Mouse (Mus musculus) G1E (cell line): Measurements from ENCODE around the gene Dnm1. TPM values are rescaled to one million over a fixed set of nuclear protein-coding genes. Genes with fewer than 3 reads are reported as not detected.

Source experiments
- ATAC-seq: 2 replicates; pipeline ENCODE4 v1.8.0; 2016; ENCODE audit warnings: mild to moderate bottlenecking; ENCODE audit not compliant: insufficient number of reproducible peaks, poor library complexity, low FRiP score, severe bottlenecking; ENCODE audit errors: extremely low read depth
- DNase-seq: peaks from one replicate; pipeline ENCODE4 v3.0.0; 2012; ENCODE audit warnings: low spot score
- H3K27me3 ChIP-seq: 2 replicates; pipeline ENCODE4 v1.6.1; 2012; ENCODE audit warnings: mild to moderate bottlenecking, low read length, inconsistent platforms; ENCODE audit not compliant: insufficient read depth
- H3K36me3 ChIP-seq: replicated peaks from 2 replicates; pipeline ENCODE3; 2012; ENCODE audit warnings: mild to moderate bottlenecking, inconsistent platforms
- H3K4me1 ChIP-seq: 2 replicates; pipeline ENCODE4 v1.6.1; 2012; ENCODE audit warnings: low read depth, low read length, inconsistent platforms, mixed read lengths; ENCODE audit not compliant: insufficient read depth
- H3K4me3 ChIP-seq: 2 replicates; pipeline ENCODE4 v1.5.1; 2012; ENCODE audit warnings: low read depth, mild to moderate bottlenecking, inconsistent platforms, low read length, moderate library complexity, mixed read lengths
- H3K9me3 ChIP-seq: replicated peaks from 2 replicates; pipeline ENCODE4 v1.6.1; 2012; ENCODE audit warnings: inconsistent platforms
- CTCF ChIP-seq: IDR thresholded peaks from 2 replicates; pipeline ENCODE4 v1.5.1; 2012; ENCODE audit warnings: low read depth, low read length, inconsistent platforms, mixed read lengths
- GATA1 ChIP-seq: IDR thresholded peaks from 2 replicates; pipeline ENCODE4 v1.6.1; 2012; ENCODE audit warnings: borderline replicate concordance, low read length, inconsistent platforms, mixed read lengths
- GATA2 ChIP-seq: IDR thresholded peaks from 2 replicates; pipeline ENCODE4 v1.6.1; 2012; ENCODE audit warnings: low read depth, low read length, inconsistent platforms, borderline replicate concordance
- POLR2AphosphoS5 ChIP-seq: IDR thresholded peaks from 2 replicates; pipeline ENCODE4 v1.6.1; 2012; ENCODE audit warnings: low read depth, low read length, inconsistent platforms; ENCODE audit not compliant: insufficient replicate concordance
- TAL1 ChIP-seq: conservative IDR thresholded peaks from 2 replicates; pipeline ENCODE4 v1.6.1; 2012; ENCODE audit warnings: low read depth, low read length, inconsistent platforms, mixed read lengths
- polyA plus RNA-seq: library from polyadenylated mRNA; stranded (reverse); fragments of >175 nt; gene quantifications from 2 replicates; pipeline ENCODE4 v1.2.3, GENCODE M21; 2012
- total RNA-seq, 2 experiments: library from RNA; stranded (forward) in 1 of 2; stranded (reverse) in 1 of 2; fragments of 200-1000 nt in 1 of 2; fragments of >200 nt in 1 of 2; fragmentation: Nextera tagmentation in 1 of 2; gene quantifications; 2 replicates each; pipeline ENCODE4 v1.2.3; 2014 to 2017

Dnm1 gene
- total and polyA plus RNA-seq, 3 experiments, result 0.05 to 0.14 TPM; not detected in 1

DNA sequence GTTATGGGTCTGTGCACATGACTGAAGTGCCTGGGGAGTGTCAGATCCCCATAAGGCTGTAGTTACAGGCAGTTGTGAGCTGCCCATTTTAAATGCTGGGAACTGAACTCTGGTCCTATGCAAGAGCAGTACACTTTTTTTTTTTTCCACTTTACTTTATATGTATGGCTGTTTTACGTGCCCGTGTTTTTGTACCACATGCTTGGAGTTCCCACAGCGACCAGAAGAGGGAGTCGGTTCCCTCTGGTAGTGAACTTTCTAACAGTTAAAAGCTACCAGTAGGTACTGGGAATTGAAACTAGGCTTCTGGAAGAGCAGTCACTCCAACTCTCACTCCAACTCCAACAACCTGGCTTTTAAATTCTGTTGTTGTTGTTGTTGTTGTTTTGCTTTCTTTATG lies 92.5 kb downstream of the Dnm1 start:
- ATAC-seq (no peak), DNase-seq (no peak)
- Histone ChIP-seq H3K27me3 (peaks cover 10% of the 10 kb centered on the region), H3K36me3 (peaks cover 34% of the 10 kb centered on the region), H3K4me1 (peaks cover 30% of the 10 kb centered on the region), H3K9me3 (no peaks in the 10 kb centered on the region), H3K4me3 (no peak overlapping the region; the same call in 1 of the 2 replicates)
- no peak for TF ChIP-seq GATA1
- TF ChIP-seq CTCF, result peak; percentile 54; the same call in 1 of the 2 replicates

DNA sequence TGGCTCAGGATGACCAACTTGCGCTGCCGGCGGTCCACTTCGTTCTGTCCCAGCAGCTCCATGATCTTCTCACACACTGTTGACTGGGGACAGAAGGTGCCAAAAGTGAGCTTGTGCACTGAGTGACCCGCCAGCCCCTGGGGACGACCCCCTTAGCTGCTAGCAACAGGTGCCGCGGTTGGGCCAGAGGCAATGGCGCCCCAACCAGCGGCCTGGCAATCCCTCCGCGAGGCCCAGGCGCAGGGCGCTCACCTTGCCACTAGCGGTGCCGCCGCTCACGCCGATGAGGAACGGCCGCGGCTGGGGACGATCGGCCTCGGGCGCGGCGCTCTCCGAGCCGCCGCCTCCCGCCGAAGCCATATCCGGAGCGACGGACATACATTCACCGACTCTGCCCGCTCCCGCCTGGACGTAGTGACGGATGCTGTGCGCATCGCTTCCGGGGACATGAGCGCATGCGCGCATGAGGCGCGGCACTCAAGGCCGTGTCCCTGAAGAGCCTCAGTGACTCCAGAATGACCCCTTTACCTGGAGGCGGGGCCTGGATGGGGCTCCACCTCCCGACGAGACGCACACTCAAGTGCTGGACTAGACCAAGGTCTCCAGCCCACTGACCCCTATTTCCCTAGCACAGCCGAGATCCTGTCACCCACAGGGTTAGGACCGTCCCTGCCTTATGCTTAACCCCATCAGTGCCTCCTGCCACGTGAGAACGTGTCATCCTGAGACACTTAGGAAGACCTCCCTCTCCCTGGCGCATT lies 93.3 kb downstream of the Dnm1 start, which contains the start of gene Uck1:
Gene Uck1 (minus strand): TSS at position 503 of the 761 bp plus-strand sequence.
- TF ChIP-seq TAL1 (no peak), GATA1 (no peak), CTCF (no peak), POLR2AphosphoS5 (no peak), GATA2 (no peak)
- peak; percentile 97 for DNase-seq
- H3K36me3 ChIP-seq, result peaks cover 35% of the 10 kb centered on the region
- peak; percentile 87 for ATAC-seq
- H3K4me3 ChIP-seq, result peak within 1 kb of the TSS; percentile 96
- no peaks in the 10 kb centered on the region for H3K9me3 ChIP-seq
- H3K4me1 ChIP-seq, result peaks cover 30% of the 10 kb centered on the region
- H3K27me3 ChIP-seq, result peaks cover 8% of the 10 kb centered on the region; the same call in 1 of the 2 replicates

DNA sequence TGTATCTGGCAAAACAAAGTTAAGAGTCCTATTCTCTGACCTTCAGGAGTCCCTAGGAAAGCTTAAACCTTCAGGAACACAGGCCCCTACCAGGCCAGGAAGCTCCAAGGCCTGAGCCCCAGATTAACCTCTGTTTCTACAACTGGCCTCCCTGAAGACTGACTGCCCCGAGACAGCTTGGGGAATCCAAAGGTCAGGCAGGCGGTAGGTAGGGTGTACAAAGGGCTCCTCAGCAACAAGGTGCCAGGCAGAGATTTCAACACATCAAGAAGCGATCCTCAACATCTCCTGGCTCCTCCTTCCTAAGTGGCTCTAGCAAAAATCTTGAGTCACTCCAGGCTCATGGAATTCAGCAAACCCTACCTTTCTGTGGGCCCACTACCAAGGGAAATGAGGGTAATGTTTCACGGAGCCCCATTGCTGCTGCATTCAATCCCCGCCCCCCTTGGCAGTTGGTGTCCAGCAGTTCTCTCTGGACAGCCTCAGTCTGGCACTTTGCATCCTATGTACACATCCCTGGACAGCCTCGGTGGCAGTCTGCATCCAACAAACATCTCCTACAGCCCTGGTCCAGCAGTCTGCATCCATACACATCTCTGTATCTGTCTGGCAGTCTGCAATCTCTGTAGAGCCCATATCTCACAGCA lies 94.1 kb downstream of the Dnm1 start:
- H3K4me3 ChIP-seq, result peak overlapping the region; percentile 96
- ATAC-seq (no peak), DNase-seq (no peak)
- peaks cover 43% of the 10 kb centered on the region for H3K36me3 ChIP-seq
- TF ChIP-seq CTCF (no peak), GATA2 (no peak), POLR2AphosphoS5 (no peak), TAL1 (no peak), GATA1 (no peak)
- peaks cover 30% of the 10 kb centered on the region for H3K4me1 ChIP-seq
- no peaks in the 10 kb centered on the region for H3K9me3 ChIP-seq
- H3K27me3 ChIP-seq, result peaks cover 6% of the 10 kb centered on the region; the same call in 1 of the 2 replicates

Other genes starting within 250 kb of the Dnm1 start
- gene Prrc2b, start 202.3 kb downstream of the Dnm1 start, total RNA-seq (2014; fragmentation: Nextera tagmentation), result 147 and 160 TPM in 2 replicates
- 16.0 and 17.1 TPM in 2 replicates for gene Prrc2b, start 202.3 kb downstream of the Dnm1 start, total RNA-seq (2017)
- 90.5 and 103 TPM in 2 replicates for gene Prrc2b, start 202.3 kb downstream of the Dnm1 start, polyA plus RNA-seq
- gene Pomt1, start 116.7 kb downstream of the Dnm1 start, total RNA-seq (2014; fragmentation: Nextera tagmentation), result 25.8 and 31.8 TPM in 2 replicates
- 15.0 and 17.7 TPM in 2 replicates for gene Pomt1, start 116.7 kb downstream of the Dnm1 start, total RNA-seq (2017)
- gene Pomt1, start 116.7 kb downstream of the Dnm1 start, polyA plus RNA-seq, result 12.3 and 12.8 TPM in 2 replicates
- 26.1 and 50.0 TPM in 2 replicates for gene Uck1, start 93.2 kb downstream of the Dnm1 start, total RNA-seq (2014; fragmentation: Nextera tagmentation)
- 41.7 and 42.5 TPM in 2 replicates for gene Uck1, start 93.2 kb downstream of the Dnm1 start, total RNA-seq (2017)
- gene Uck1, start 93.2 kb downstream of the Dnm1 start, polyA plus RNA-seq, result 53.2 and 56.1 TPM in 2 replicates
- gene Golga2, start 66.0 kb downstream of the Dnm1 start, total RNA-seq (2014; fragmentation: Nextera tagmentation), result 19.5 and 24.5 TPM in 2 replicates
- gene Golga2, start 66.0 kb downstream of the Dnm1 start, total RNA-seq (2017), result 35.2 and 35.6 TPM in 2 replicates
- gene Golga2, start 66.0 kb downstream of the Dnm1 start, polyA plus RNA-seq, result 20.8 and 24.3 TPM in 2 replicates
- gene Swi5, start 65.3 kb downstream of the Dnm1 start, total RNA-seq (2014; fragmentation: Nextera tagmentation), result 150 and 164 TPM in 2 replicates
- gene Swi5, start 65.3 kb downstream of the Dnm1 start, total RNA-seq (2017), result 482 and 488 TPM in 2 replicates
- gene Swi5, start 65.3 kb downstream of the Dnm1 start, polyA plus RNA-seq, result 351 and 432 TPM in 2 replicates
- 196 and 213 TPM in 2 replicates for gene Ciz1, start 1.0 kb downstream of the Dnm1 start, total RNA-seq (2014; fragmentation: Nextera tagmentation)
- gene Ciz1, start 1.0 kb downstream of the Dnm1 start, total RNA-seq (2017), result 62.9 and 71.6 TPM in 2 replicates
- gene Ciz1, start 1.0 kb downstream of the Dnm1 start, polyA plus RNA-seq, result 306 and 372 TPM in 2 replicates
- 61.4 and 63.6 TPM in 2 replicates for gene 1110008P14Rik, start 28.6 kb upstream of the Dnm1 start, total RNA-seq (2014; fragmentation: Nextera tagmentation)
- gene 1110008P14Rik, start 28.6 kb upstream of the Dnm1 start, total RNA-seq (2017), result 26.5 and 33.0 TPM in 2 replicates
- 61.9 and 82.0 TPM in 2 replicates for gene 1110008P14Rik, start 28.6 kb upstream of the Dnm1 start, polyA plus RNA-seq
- not detected in 2 replicates for gene Lcn2, start 34.9 kb upstream of the Dnm1 start, total RNA-seq (2014; fragmentation: Nextera tagmentation)
- not detected in 2 replicates for gene Lcn2, start 34.9 kb upstream of the Dnm1 start, total RNA-seq (2017)
- 0.05 TPM in 1 of 2 replicates, not detected in the other for gene Lcn2, start 34.9 kb upstream of the Dnm1 start, polyA plus RNA-seq
- gene Ptges2, start 42.6 kb upstream of the Dnm1 start, total RNA-seq (2014; fragmentation: Nextera tagmentation), result 13.8 and 21.5 TPM in 2 replicates
- gene Ptges2, start 42.6 kb upstream of the Dnm1 start, total RNA-seq (2017), result 11.5 and 12.4 TPM in 2 replicates
- 6.8 and 7.0 TPM in 2 replicates for gene Ptges2, start 42.6 kb upstream of the Dnm1 start, polyA plus RNA-seq
- 3.9 and 4.2 TPM in 2 replicates for gene Naif1, start 97.1 kb upstream of the Dnm1 start, total RNA-seq (2014; fragmentation: Nextera tagmentation)
- 3.8 and 4.0 TPM in 2 replicates for gene Naif1, start 97.1 kb upstream of the Dnm1 start, total RNA-seq (2017)
- gene Naif1, start 97.1 kb upstream of the Dnm1 start, polyA plus RNA-seq, result 6.9 and 8.1 TPM in 2 replicates
- gene Slc25a25, start 98.1 kb upstream of the Dnm1 start, total RNA-seq (2014; fragmentation: Nextera tagmentation), result 5.1 and 25.4 TPM in 2 replicates
- 6.8 and 8.0 TPM in 2 replicates for gene Slc25a25, start 98.1 kb upstream of the Dnm1 start, total RNA-seq (2017)
- 6.5 and 6.9 TPM in 2 replicates for gene Slc25a25, start 98.1 kb upstream of the Dnm1 start, polyA plus RNA-seq
- gene Fam102a, start 182.0 kb upstream of the Dnm1 start, total RNA-seq (2014; fragmentation: Nextera tagmentation), result 33.6 and 35.0 TPM in 2 replicates
- gene Fam102a, start 182.0 kb upstream of the Dnm1 start, total RNA-seq (2017), result 28.7 and 30.1 TPM in 2 replicates
- 28.9 and 32.7 TPM in 2 replicates for gene Fam102a, start 182.0 kb upstream of the Dnm1 start, polyA plus RNA-seq
- 74.6 and 85.4 TPM in 2 replicates for gene Dpm2, start 217.5 kb upstream of the Dnm1 start, total RNA-seq (2014; fragmentation: Nextera tagmentation)
- gene Dpm2, start 217.5 kb upstream of the Dnm1 start, total RNA-seq (2017), result 59.3 and 64.4 TPM in 2 replicates
- 8.2 and 9.4 TPM in 2 replicates for gene Dpm2, start 217.5 kb upstream of the Dnm1 start, polyA plus RNA-seq
- 1.0 TPM in 1 of 2 replicates, not detected in the other for gene Pip5kl1, start 221.5 kb upstream of the Dnm1 start, total RNA-seq (2014; fragmentation: Nextera tagmentation)
- 0.71 and 1.0 TPM in 2 replicates for gene Pip5kl1, start 221.5 kb upstream of the Dnm1 start, total RNA-seq (2017)
- 0.11 and 0.13 TPM in 2 replicates for gene Pip5kl1, start 221.5 kb upstream of the Dnm1 start, polyA plus RNA-seq
- gene 9430097D07Rik, start 222.3 kb upstream of the Dnm1 start, total RNA-seq (2014; fragmentation: Nextera tagmentation), result not detected in 2 replicates
- gene 9430097D07Rik, start 222.3 kb upstream of the Dnm1 start, total RNA-seq (2017), result 0.11 TPM in 1 of 2 replicates, not detected in the other
- not detected in 2 replicates for gene 9430097D07Rik, start 222.3 kb upstream of the Dnm1 start, polyA plus RNA-seq
- 15.4 and 25.2 TPM in 2 replicates for gene St6galnac4, start 233.8 kb upstream of the Dnm1 start, total RNA-seq (2014; fragmentation: Nextera tagmentation)
- gene St6galnac4, start 233.8 kb upstream of the Dnm1 start, total RNA-seq (2017), result 6.7 and 8.1 TPM in 2 replicates
- gene St6galnac4, start 233.8 kb upstream of the Dnm1 start, polyA plus RNA-seq, result 20.8 and 24.4 TPM in 2 replicates
- gene St6galnac6, start 246.4 kb upstream of the Dnm1 start, total RNA-seq (2014; fragmentation: Nextera tagmentation), result 18.3 and 20.2 TPM in 2 replicates
- 16.8 and 19.8 TPM in 2 replicates for gene St6galnac6, start 246.4 kb upstream of the Dnm1 start, total RNA-seq (2017)
- gene St6galnac6, start 246.4 kb upstream of the Dnm1 start, polyA plus RNA-seq, result 36.6 and 39.2 TPM in 2 replicates